Mouse (Mus musculus): Measurements from ENCODE around the gene Fam228a.

DNA sequence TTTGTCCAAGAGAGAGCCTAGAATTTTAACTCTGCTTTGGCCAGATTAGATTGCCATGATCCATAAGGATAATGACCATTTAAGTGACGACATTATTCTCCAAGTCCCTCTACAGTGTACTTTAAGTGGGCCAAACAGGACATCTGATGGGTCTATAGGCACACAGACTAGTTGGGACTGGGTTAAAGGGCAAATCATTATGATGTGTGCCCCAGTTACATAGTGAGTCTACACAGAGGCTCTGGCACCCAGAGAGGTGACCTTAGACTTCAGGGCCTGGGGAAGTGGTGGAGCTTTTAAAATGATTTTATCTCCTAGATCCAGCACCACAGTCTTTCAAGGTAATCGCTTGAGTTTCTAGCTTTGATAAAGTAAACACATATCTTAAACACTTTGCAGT lies 42.0 kb upstream of the Fam228a start:
- TF ChIP-seq CTCF (IDR thresholded peaks at IDR 0.05; ENCODE audit: insufficient read depth, low read depth, low read length), result no peak
- no peak for TF ChIP-seq POLR2A (IDR thresholded peaks at IDR 0.05; ENCODE audit: insufficient read depth, low read depth, low read length)

Measured in olfactory bulb, adult 2 months (tissue).